Mouse (Mus musculus): ENCODE measurements around the gene Mrps17. TPM values are rescaled to one million over a fixed set of nuclear protein-coding genes. Genes with fewer than 3 reads are reported as not detected.

The Mrps17 gene
- polyA plus RNA-seq (2015; fragmentation: Illumina TruSeq; extraction: RNeasy Lipid Tissue Mini Kit (QIAGEN cat#74804); ENCODE audit: low read depth, low replicate concordance): 109 TPM

DNA sequence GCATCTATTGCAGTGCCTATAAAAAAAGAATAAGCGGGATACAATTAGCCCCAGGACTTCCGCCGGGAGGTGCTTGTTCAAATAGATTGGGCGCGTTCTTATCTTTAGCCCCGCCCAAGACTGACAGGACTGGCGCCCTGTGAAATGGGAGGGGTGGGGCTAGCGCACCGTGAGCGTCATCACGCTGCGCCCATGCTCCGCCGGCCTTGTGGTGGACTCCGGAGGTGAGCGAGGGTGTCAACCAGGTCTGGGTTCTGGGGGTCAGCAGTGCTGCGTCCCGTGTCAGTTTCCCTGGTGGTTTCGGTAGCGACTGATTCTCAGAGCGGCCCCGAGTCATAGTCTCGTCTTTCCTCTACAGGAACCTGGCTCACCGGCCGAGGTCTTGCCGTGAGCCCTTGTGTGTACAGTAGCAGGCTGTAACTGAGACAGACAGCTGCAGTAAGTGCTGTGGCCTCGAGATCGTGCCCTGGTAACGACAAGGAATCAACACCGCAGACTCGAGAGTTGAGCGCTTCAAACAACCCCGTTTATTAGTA lies at the start of gene Mrps17:
Gene Mrps17, plus strand, starts transcription at position 172 of the 536 bp plus-strand sequence.

DNA sequence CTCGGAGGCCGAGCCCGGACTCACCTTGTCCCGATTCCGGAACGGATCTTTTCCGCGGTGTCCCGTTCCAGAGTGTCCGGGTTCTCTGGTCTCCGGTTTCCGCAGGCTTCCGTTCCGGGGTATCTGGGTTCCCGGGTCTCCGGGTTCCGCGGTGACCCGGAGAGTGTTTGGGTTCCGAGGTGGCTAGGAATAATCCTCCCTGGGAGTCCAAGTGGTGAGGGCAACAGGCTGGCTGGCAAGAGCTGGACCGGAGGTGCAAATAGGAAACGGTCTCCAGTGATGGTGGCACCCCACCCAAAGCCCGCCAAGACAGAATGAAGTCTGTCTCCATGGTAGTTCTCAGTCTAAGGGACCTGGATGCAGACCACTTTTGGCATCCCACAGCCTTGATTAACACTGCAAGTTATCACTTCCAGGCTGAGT lies 45.2 kb upstream of the Mrps17 start, which contains the start of gene Zfp11:
Gene Zfp11, minus strand, starts transcription at position 64 of the 423 bp plus-strand sequence.

DNA sequence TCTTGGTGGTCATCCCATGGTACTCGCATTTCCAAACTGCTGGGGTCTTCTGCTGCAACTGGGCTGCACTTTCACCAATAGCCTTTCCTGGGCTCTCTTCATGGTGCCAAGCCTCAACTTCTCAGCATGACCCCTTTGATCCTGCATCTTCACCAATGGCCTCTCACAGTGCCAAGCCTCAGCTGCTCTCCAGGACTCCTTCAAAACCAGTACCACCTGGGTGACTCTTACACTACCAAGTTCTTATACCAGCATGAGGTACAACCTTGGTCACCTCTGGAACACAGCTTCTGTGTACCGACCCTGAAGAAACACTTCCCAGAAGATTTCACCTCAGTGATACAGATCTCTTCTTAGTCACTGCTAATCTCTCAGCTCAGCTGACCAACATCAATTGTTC lies 6.9 kb upstream of the Mrps17 start, which contains the start of gene Sept14:
Gene Sept14, minus strand, starts transcription at position 101 of the 400 bp plus-strand sequence.

DNA sequence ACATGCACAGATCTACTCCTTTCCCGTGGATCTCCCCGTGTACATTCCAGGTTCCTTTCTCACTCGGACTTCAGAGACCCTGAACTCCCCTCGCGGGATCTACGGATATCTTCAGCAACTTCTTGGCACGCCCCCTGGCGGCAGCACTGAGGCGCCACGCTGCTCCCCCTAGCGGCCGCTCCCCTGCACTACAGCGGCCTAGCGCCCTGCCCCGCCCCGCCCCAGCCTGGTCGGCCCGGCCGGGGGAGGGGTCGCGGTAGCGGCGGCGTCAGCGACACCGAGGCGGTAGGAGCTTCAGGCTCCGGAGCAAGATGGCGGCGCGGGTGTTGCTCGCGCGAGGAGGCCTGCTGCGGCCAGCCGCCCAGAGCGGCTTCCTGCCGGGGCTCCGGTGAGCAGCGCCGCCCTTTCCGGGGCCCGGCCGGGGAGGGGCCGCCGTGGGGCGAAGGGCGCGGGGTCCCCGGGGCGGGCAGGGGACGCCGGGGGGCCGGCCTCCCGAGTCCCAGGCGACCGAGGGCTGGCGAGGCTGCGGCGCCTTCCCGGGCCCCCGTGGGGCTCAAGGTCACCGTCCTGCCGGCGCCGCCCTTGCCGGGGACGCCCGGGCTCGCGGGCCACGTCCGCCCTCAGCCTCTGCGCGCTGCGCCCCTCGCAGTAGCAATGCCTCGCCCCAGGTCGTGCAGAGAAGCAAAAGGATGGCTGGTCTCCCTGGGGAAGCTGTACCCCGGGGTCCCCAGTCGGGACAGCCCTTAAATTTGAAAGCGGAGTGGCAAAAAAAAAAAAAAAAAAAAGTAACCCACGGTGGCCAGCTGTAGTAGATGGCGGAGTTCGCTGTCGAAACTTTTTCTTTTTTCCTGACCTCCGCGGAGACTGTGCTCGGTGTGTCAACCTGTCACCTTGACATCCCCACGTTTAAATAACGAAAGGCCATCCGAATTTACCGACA lies 9.8 kb downstream of the Mrps17 start, which contains the start of gene Nipsnap2:
Gene Nipsnap2, plus strand, starts transcription at position 230 of the 940 bp plus-strand sequence.

Other genes with a start within 250 kb of the Mrps17 start
- gene Sfswap, start 214.3 kb upstream of the Mrps17 start, polyA plus RNA-seq (2015; fragmentation: Illumina TruSeq; extraction: RNeasy Lipid Tissue Mini Kit (QIAGEN cat#74804); ENCODE audit: low read depth, low replicate concordance): 59.3 TPM
- 65.3 TPM for gene Mmp17, start 131.3 kb upstream of the Mrps17 start, polyA plus RNA-seq (2015; fragmentation: Illumina TruSeq; extraction: RNeasy Lipid Tissue Mini Kit (QIAGEN cat#74804); ENCODE audit: low read depth, low replicate concordance)
- 4.6 TPM for gene Zfp11, start 45.4 kb upstream of the Mrps17 start, polyA plus RNA-seq (2015; fragmentation: Illumina TruSeq; extraction: RNeasy Lipid Tissue Mini Kit (QIAGEN cat#74804); ENCODE audit: low read depth, low replicate concordance)
- gene Sept14, start 7.0 kb upstream of the Mrps17 start, polyA plus RNA-seq (2015; fragmentation: Illumina TruSeq; extraction: RNeasy Lipid Tissue Mini Kit (QIAGEN cat#74804); ENCODE audit: low read depth, low replicate concordance): not detected
- 104 TPM for gene Nipsnap2, start 9.6 kb downstream of the Mrps17 start, polyA plus RNA-seq (2015; fragmentation: Illumina TruSeq; extraction: RNeasy Lipid Tissue Mini Kit (QIAGEN cat#74804); ENCODE audit: low read depth, low replicate concordance)
- 29.1 TPM for gene Psph, start 72.0 kb downstream of the Mrps17 start, polyA plus RNA-seq (2015; fragmentation: Illumina TruSeq; extraction: RNeasy Lipid Tissue Mini Kit (QIAGEN cat#74804); ENCODE audit: low read depth, low replicate concordance)
- 20.4 TPM for gene Sumf2, start 131.5 kb downstream of the Mrps17 start, polyA plus RNA-seq (2015; fragmentation: Illumina TruSeq; extraction: RNeasy Lipid Tissue Mini Kit (QIAGEN cat#74804); ENCODE audit: low read depth, low replicate concordance)
- 738 TPM for gene Chchd2, start 172.0 kb downstream of the Mrps17 start, polyA plus RNA-seq (2015; fragmentation: Illumina TruSeq; extraction: RNeasy Lipid Tissue Mini Kit (QIAGEN cat#74804); ENCODE audit: low read depth, low replicate concordance)
- 7.1 TPM for gene Zbed5, start 180.2 kb downstream of the Mrps17 start, polyA plus RNA-seq (2015; fragmentation: Illumina TruSeq; extraction: RNeasy Lipid Tissue Mini Kit (QIAGEN cat#74804); ENCODE audit: low read depth, low replicate concordance)
- gene Phkg1, start 183.1 kb downstream of the Mrps17 start, polyA plus RNA-seq (2015; fragmentation: Illumina TruSeq; extraction: RNeasy Lipid Tissue Mini Kit (QIAGEN cat#74804); ENCODE audit: low read depth, low replicate concordance): 22.4 TPM
- 1.6 TPM for gene Nupr1l, start 193.0 kb downstream of the Mrps17 start, polyA plus RNA-seq (2015; fragmentation: Illumina TruSeq; extraction: RNeasy Lipid Tissue Mini Kit (QIAGEN cat#74804); ENCODE audit: low read depth, low replicate concordance)
- 47.3 TPM for gene Vkorc1l1, start 226.5 kb downstream of the Mrps17 start, polyA plus RNA-seq (2015; fragmentation: Illumina TruSeq; extraction: RNeasy Lipid Tissue Mini Kit (QIAGEN cat#74804); ENCODE audit: low read depth, low replicate concordance)